Mouse (Mus musculus): ENCODE measurements around the gene Ltc4s. TPM values are rescaled to one million over a fixed set of nuclear protein-coding genes. Genes with fewer than 3 reads are reported as not detected.

Ltc4s gene
- polyA plus RNA-seq (2016; fragmentation: Nextera tagmentation; extraction: Ambion mirVana): 0.61 and 1.3 TPM in 2 replicates

GRCm38 (mm10) chr11:50238324-50238723 lies at the start of gene Ltc4s:
Gene Ltc4s (minus strand): TSS chr11:50238616.
- Histone ChIP-seq H3K4me2 (replicated peaks) (peak within 1 kb of the TSS; percentile 84; the same call in 1 of the 2 replicates), H3K36me3 (peaks cover 16% of the 10 kb centered on the region), H3K9me3 (replicated peaks) (no peaks in the 10 kb centered on the region), H3K27ac (no peak within 1 kb of the TSS), H3K9ac (no peak within 1 kb of the TSS), H3K4me1 (peaks cover 14% of the 10 kb centered on the region), H3K4me3 (peak within 1 kb of the TSS; percentile 56), H3K27me3 (peaks cover 41% of the 10 kb centered on the region)
- no peak for ATAC-seq (ENCODE audit: low FRiP score)
- 49% methylated on average over 10 of the region's 10 CpGs for WGBS

- ATAC-seq (ENCODE audit: low FRiP score): no peak
- Histone ChIP-seq H3K4me3 (no peak overlapping the region), H3K9me3 (replicated peaks) (no peaks in the 10 kb centered on the region), H3K27me3 (no peaks in the 10 kb centered on the region), H3K4me2 (replicated peaks) (no peak overlapping the region), H3K36me3 (peaks cover 22% of the 10 kb centered on the region), H3K27ac (no peak overlapping the region), H3K4me1 (peaks cover 15% of the 10 kb centered on the region), H3K9ac (no peak overlapping the region)
- WGBS: 89% methylated on average over 1 of the region's 1 CpGs
Measured at GRCm38 (mm10) chr11:50286428-50286827, 48.0 kb upstream of the Ltc4s start.

GRCm38 (mm10) chr11:50285696-50286095 lies 47.3 kb upstream of the Ltc4s start:
- no peaks in the 10 kb centered on the region for H3K27me3 ChIP-seq
- H3K36me3 ChIP-seq: peaks cover 26% of the 10 kb centered on the region
- H3K9ac ChIP-seq: no peak overlapping the region
- H3K27ac ChIP-seq: no peak overlapping the region
- H3K9me3 ChIP-seq (replicated peaks): no peaks in the 10 kb centered on the region
- no peak overlapping the region for H3K4me3 ChIP-seq
- 94% methylated on average over 7 of the region's 7 CpGs for WGBS
- no peak for ATAC-seq (ENCODE audit: low FRiP score)
- H3K4me2 ChIP-seq (replicated peaks): no peak overlapping the region
- peaks cover 16% of the 10 kb centered on the region for H3K4me1 ChIP-seq

- ATAC-seq (ENCODE audit: low FRiP score): no peak
- Histone ChIP-seq H3K4me1 (peaks cover 14% of the 10 kb centered on the region), H3K4me2 (replicated peaks) (no peak overlapping the region), H3K36me3 (peaks cover 27% of the 10 kb centered on the region), H3K9ac (no peak overlapping the region), H3K27me3 (no peaks in the 10 kb centered on the region), H3K27ac (no peak overlapping the region), H3K9me3 (replicated peaks) (no peaks in the 10 kb centered on the region), H3K4me3 (no peak overlapping the region)
- WGBS: 95% methylated on average over 5 of the region's 5 CpGs
Measured at GRCm38 (mm10) chr11:50285263-50285662, 46.8 kb upstream of the Ltc4s start.

GRCm38 (mm10) chr11:50280053-50280452 lies 41.6 kb upstream of the Ltc4s start:
- Histone ChIP-seq H3K27me3 (no peaks in the 10 kb centered on the region), H3K9ac (no peak overlapping the region), H3K36me3 (peaks cover 5% of the 10 kb centered on the region), H3K9me3 (replicated peaks) (no peaks in the 10 kb centered on the region), H3K4me1 (0 out of 2 replicates have a peak, but pooled peaks cover 3% of the 10 kb centered on the region), H3K4me2 (replicated peaks) (no peak overlapping the region), H3K27ac (no peak overlapping the region), H3K4me3 (no peak overlapping the region)
- WGBS: 68% methylated on average over 1 of the region's 1 CpGs
- no peak for ATAC-seq (ENCODE audit: low FRiP score)

GRCm38 (mm10) chr11:50279005-50279404 lies 40.6 kb upstream of the Ltc4s start:
- no peak for ATAC-seq (ENCODE audit: low FRiP score)
- Histone ChIP-seq H3K9ac (no peak overlapping the region), H3K9me3 (replicated peaks) (no peaks in the 10 kb centered on the region), H3K36me3 (peaks cover 5% of the 10 kb centered on the region), H3K4me1 (0 out of 2 replicates have a peak, but pooled peaks cover 3% of the 10 kb centered on the region), H3K4me3 (no peak overlapping the region), H3K27me3 (no peaks in the 10 kb centered on the region), H3K27ac (no peak overlapping the region), H3K4me2 (replicated peaks) (no peak overlapping the region)
- 91% methylated on average over 4 of the region's 4 CpGs for WGBS

GRCm38 (mm10) chr11:50277706-50278105 lies 39.3 kb upstream of the Ltc4s start:
- Histone ChIP-seq H3K4me2 (replicated peaks) (no peak overlapping the region), H3K27ac (no peak overlapping the region), H3K36me3 (peaks cover 5% of the 10 kb centered on the region), H3K9ac (no peak overlapping the region), H3K4me1 (0 out of 2 replicates have a peak, but pooled peaks cover 3% of the 10 kb centered on the region), H3K4me3 (no peak overlapping the region), H3K27me3 (no peaks in the 10 kb centered on the region), H3K9me3 (replicated peaks) (no peaks in the 10 kb centered on the region)
- 83% methylated on average over 6 of the region's 6 CpGs for WGBS
- ATAC-seq (ENCODE audit: low FRiP score): no peak

GRCm38 (mm10) chr11:50277025-50277424 lies 38.6 kb upstream of the Ltc4s start:
- ATAC-seq (ENCODE audit: low FRiP score): no peak
- Histone ChIP-seq H3K4me3 (no peak overlapping the region), H3K36me3 (peaks cover 5% of the 10 kb centered on the region), H3K27me3 (no peaks in the 10 kb centered on the region), H3K9me3 (replicated peaks) (no peaks in the 10 kb centered on the region), H3K27ac (no peak overlapping the region), H3K4me2 (replicated peaks) (no peak overlapping the region), H3K9ac (no peak overlapping the region), H3K4me1 (peaks cover 3% of the 10 kb centered on the region; the same call in 1 of the 2 replicates)

GRCm38 (mm10) chr11:50275568-50276151 lies 37.2 kb upstream of the Ltc4s start:
- ATAC-seq (ENCODE audit: low FRiP score): no peak
- no peak overlapping the region for H3K4me3 ChIP-seq
- H3K4me2 ChIP-seq (replicated peaks): no peak overlapping the region
- H3K9ac ChIP-seq: no peak overlapping the region
- WGBS: 93% methylated on average over 5 of the region's 5 CpGs
- peaks cover 1% of the 10 kb centered on the region for H3K36me3 ChIP-seq
- no peaks in the 10 kb centered on the region for H3K9me3 ChIP-seq (replicated peaks)
- H3K4me1 ChIP-seq: peaks cover 1% of the 10 kb centered on the region; the same call in 1 of the 2 replicates
- H3K27ac ChIP-seq: no peak overlapping the region
- H3K27me3 ChIP-seq: no peaks in the 10 kb centered on the region

GRCm38 (mm10) chr11:50275077-50275476 lies 36.7 kb upstream of the Ltc4s start:
- no peak overlapping the region for H3K27ac ChIP-seq
- WGBS: 98% methylated on average over 2 of the region's 2 CpGs
- H3K4me1 ChIP-seq: no peaks in the 10 kb centered on the region; the same call in 1 of the 2 replicates
- H3K4me3 ChIP-seq: no peak overlapping the region
- no peak for ATAC-seq (ENCODE audit: low FRiP score)
- no peaks in the 10 kb centered on the region for H3K27me3 ChIP-seq
- no peak overlapping the region for H3K4me2 ChIP-seq (replicated peaks)
- no peaks in the 10 kb centered on the region for H3K36me3 ChIP-seq
- no peak overlapping the region for H3K9ac ChIP-seq
- no peaks in the 10 kb centered on the region for H3K9me3 ChIP-seq (replicated peaks)

GRCm38 (mm10) chr11:50272819-50273218 lies 34.4 kb upstream of the Ltc4s start:
- no peak for ATAC-seq (ENCODE audit: low FRiP score)
- Histone ChIP-seq H3K36me3 (no peaks in the 10 kb centered on the region), H3K9me3 (replicated peaks) (no peaks in the 10 kb centered on the region), H3K9ac (no peak overlapping the region), H3K4me1 (no peaks in the 10 kb centered on the region; the same call in 1 of the 2 replicates), H3K27ac (no peak overlapping the region), H3K4me3 (no peak overlapping the region), H3K4me2 (replicated peaks) (no peak overlapping the region), H3K27me3 (no peaks in the 10 kb centered on the region)
- 94% methylated on average over 2 of the region's 2 CpGs for WGBS

- 100% methylated on average over 1 of the region's 1 CpGs for WGBS
- no peak for ATAC-seq (ENCODE audit: low FRiP score)
- Histone ChIP-seq H3K4me2 (replicated peaks) (no peak overlapping the region), H3K4me1 (no peaks in the 10 kb centered on the region; the same call in 1 of the 2 replicates), H3K9ac (no peak overlapping the region), H3K27ac (no peak overlapping the region), H3K27me3 (no peaks in the 10 kb centered on the region), H3K4me3 (no peak overlapping the region), H3K36me3 (peaks cover 22% of the 10 kb centered on the region), H3K9me3 (replicated peaks) (no peaks in the 10 kb centered on the region)
Measured at GRCm38 (mm10) chr11:50269885-50270284, 31.5 kb upstream of the Ltc4s start.

GRCm38 (mm10) chr11:50269163-50269562 lies 30.7 kb upstream of the Ltc4s start:
- Histone ChIP-seq H3K4me2 (replicated peaks) (no peak overlapping the region), H3K36me3 (peaks cover 29% of the 10 kb centered on the region), H3K27ac (no peak overlapping the region), H3K4me1 (no peaks in the 10 kb centered on the region; the same call in 1 of the 2 replicates), H3K9ac (no peak overlapping the region), H3K9me3 (replicated peaks) (no peaks in the 10 kb centered on the region), H3K4me3 (no peak overlapping the region), H3K27me3 (no peaks in the 10 kb centered on the region)
- no peak for ATAC-seq (ENCODE audit: low FRiP score)
- WGBS: 87% methylated on average over 2 of the region's 2 CpGs

Data from hindbrain, embryonic 12.5 days (tissue).